In genomic region chr7:45215673-45216441, GRCm38 (mm10) we compare ENCODE assay signal across 7 mouse cellular contexts. TPM values are rescaled to one million over a fixed set of nuclear protein-coding genes. Genes with fewer than 3 reads are reported as not detected.
DNase-seq lines count a peak whose midpoint lies in the region; ATAC-seq and TF ChIP-seq lines count a peak whose summit lies in the region.

TSS of gene Tead2 (plus strand) at chr7:45215753.

- H3K4me1 ChIP-seq in heart, adult 2 months (ENCODE audit: control insufficient read depth, insufficient read depth, low read length): peaks cover 2% of the 10 kb centered on the region
- H3K4me1 ChIP-seq in kidney, postnatal 0 days (replicated peaks; ENCODE audit: insufficient read depth, low read length): peaks cover 16% of the 10 kb centered on the region

- H3K79me2 ChIP-seq in heart, adult 2 months (replicated peaks; ENCODE audit: control insufficient read depth, insufficient read depth, low read length): no peaks in the 10 kb centered on the region

- ATAC-seq in kidney, postnatal 0 days (replicated peaks; ENCODE audit: low FRiP score, low read depth): peak; percentile 58
- ATAC-seq in activated CD4-positive, CD25-positive, alpha-beta regulatory T cell, adult 4 months: no peak

- H3K27ac ChIP-seq in heart, adult 2 months: peak within 1 kb of the TSS; percentile 61
- H3K27ac ChIP-seq in kidney, postnatal 0 days: peak within 1 kb of the TSS; percentile 90

- peak within 1 kb of the TSS; percentile 77 for H3K9ac ChIP-seq in heart, adult 2 months (ENCODE audit: low read depth, low read length)
- H3K9ac ChIP-seq in kidney, postnatal 0 days (ENCODE audit: low read depth, low read length): peak within 1 kb of the TSS; percentile 88

- under 1% methylated on average over 55 of the region's 55 CpGs for WGBS in heart, adult 2 months
- WGBS in kidney, postnatal 0 days: under 1% methylated on average over 53 of the region's 55 CpGs

- peak within 1 kb of the TSS; percentile 55 for H3K4me3 ChIP-seq in heart, adult 2 months
- H3K4me3 ChIP-seq in kidney, postnatal 0 days (replicated peaks; ENCODE audit: low read depth, low read length): peak within 1 kb of the TSS; percentile 77

- no peak for TF ChIP-seq EP300 in heart, adult 2 months (IDR thresholded peaks at IDR 0.05; ENCODE audit: insufficient read depth, low read depth, low read length)

- no peak for TF ChIP-seq POLR2A in heart, adult 2 months (IDR thresholded peaks at IDR 0.05; ENCODE audit: insufficient read depth, low read depth, low read length)

- no peaks in the 10 kb centered on the region for H3K36me3 ChIP-seq in heart, adult 2 months (ENCODE audit: control insufficient read depth, insufficient read depth, low read length)
- H3K36me3 ChIP-seq in kidney, postnatal 0 days (ENCODE audit: insufficient read depth, low read length): peaks cover 25% of the 10 kb centered on the region

- DNase-seq in NIH3T3 (ENCODE audit: low read depth): peak; percentile 86
- peak; percentile 61 for DNase-seq in adrenal gland, postnatal 25 days
- peak; percentile 67 to 70 for DNase-seq in heart, adult 2 months
- peak; percentile 83 for DNase-seq in kidney, postnatal 0 days (ENCODE audit: low spot score)
- peak; percentile 62 for DNase-seq in lung, postnatal 36 days
- DNase-seq in testis, postnatal 10 days (ENCODE audit: low spot score): peak; percentile 76

- H3K9me3 ChIP-seq in kidney, postnatal 0 days (replicated peaks; ENCODE audit: low read length): no peaks in the 10 kb centered on the region

- peak within 1 kb of the TSS; percentile 93 for H3K4me2 ChIP-seq in kidney, postnatal 0 days (ENCODE audit: low read length)

- intact Hi-C loops in heart, adult 2 months (cut with DNase I): no loop called here

- TF ChIP-seq CTCF in heart, adult 2 months (IDR thresholded peaks at IDR 0.05): no peak
- no peak for TF ChIP-seq CTCF in kidney, postnatal 0 days (IDR thresholded peaks at IDR 0.05; ENCODE audit: low read depth)

- H3K27me3 ChIP-seq in heart, adult 2 months (ENCODE audit: control insufficient read depth, insufficient read depth, low read length): no peaks in the 10 kb centered on the region; the same call in 1 of the 2 replicates
- peaks cover 6% of the 10 kb centered on the region; the same call in 1 of the 2 replicates for H3K27me3 ChIP-seq in kidney, postnatal 0 days (ENCODE audit: insufficient read depth, low read length)

RNA-seq across cellular contexts. Expression of gene Tead2, which starts in this region (rescaled TPM):
- total RNA-seq in adrenal gland, postnatal 25 days (2021): 15.0 and 15.3 TPM in 2 replicates
- 10 to 100 TPM in 1 of 2 experiments, 1 to 10 TPM in 1; 6.2 to 10.8 TPM for total RNA-seq in heart, adult 2 months (2021)
- polyA plus RNA-seq in heart, adult 2 months (2012; rRNA removed): 13.1 and 14.0 TPM in 2 replicates
- polyA plus RNA-seq in kidney, postnatal 0 days (2015; fragmentation: Nextera tagmentation; extraction: Ambion mirVana): 94.3 and 112 TPM in 2 replicates
- polyA plus RNA-seq in activated CD4-positive, CD25-positive, alpha-beta regulatory T cell, adult 4 months (2017; shearing (Covaris generic)): 1 to 10 TPM; 1.5 to 2.8 TPM
